Mouse (Mus musculus): ENCODE measurements around the gene Bcl11a.

- TF ChIP-seq POLR2A (IDR thresholded peaks at IDR 0.05; ENCODE audit: insufficient read depth, low read depth, low read length) (no peak), CTCF (IDR thresholded peaks at IDR 0.05; ENCODE audit: insufficient read depth, low read depth, low read length) (no peak)
Observed at GRCm38 (mm10) chr11:24084077-24084476, 6.2 kb downstream of the Bcl11a start.
